Mouse (Mus musculus): Measurements from ENCODE around the gene Spata18.

Spata18 gene

GRCm38 (mm10) chr5:73666695-73667094, 15.5 kb downstream of the Spata18 start:
- DNase-seq (ENCODE audit: low read depth) = no peak

- no peak for DNase-seq (ENCODE audit: low read depth)
Observed at GRCm38 (mm10) chr5:73667877-73668276, 16.7 kb downstream of the Spata18 start.

- DNase-seq (ENCODE audit: low read depth) = no peak
Observed at GRCm38 (mm10) chr5:73669386-73669785, 18.2 kb downstream of the Spata18 start.

GRCm38 (mm10) chr5:73675604-73676003, 24.4 kb downstream of the Spata18 start:
- DNase-seq (ENCODE audit: low read depth) = no peak

GRCm38 (mm10) chr5:73676626-73677025, 25.4 kb downstream of the Spata18 start:
- no peak for DNase-seq (ENCODE audit: low read depth)

GRCm38 (mm10) chr5:73683221-73683620, 32.0 kb downstream of the Spata18 start:
- DNase-seq (ENCODE audit: low read depth) = no peak

GRCm38 (mm10) chr5:73683706-73684409, 32.7 kb downstream of the Spata18 start:
- DNase-seq (ENCODE audit: low read depth) = peak; percentile 48

- peak; percentile 73 for DNase-seq (ENCODE audit: low read depth)
Observed at GRCm38 (mm10) chr5:73686149-73686548, 35.0 kb downstream of the Spata18 start.

- DNase-seq (ENCODE audit: low read depth) = peak; percentile 48
Observed at GRCm38 (mm10) chr5:73688576-73688975, 37.4 kb downstream of the Spata18 start.

- no peak for DNase-seq (ENCODE audit: low read depth)
Observed at GRCm38 (mm10) chr5:73690146-73690545, 39.0 kb downstream of the Spata18 start.

- peak; percentile 26 for DNase-seq (ENCODE audit: low read depth)
Observed at GRCm38 (mm10) chr5:73691723-73692520, 40.7 kb downstream of the Spata18 start.

GRCm38 (mm10) chr5:73693778-73694177, 42.6 kb downstream of the Spata18 start:
- DNase-seq (ENCODE audit: low read depth) = no peak

GRCm38 (mm10) chr5:73694254-73695015, 43.3 kb downstream of the Spata18 start:
- no peak for DNase-seq (ENCODE audit: low read depth)

- no peak for DNase-seq (ENCODE audit: low read depth)
Observed at GRCm38 (mm10) chr5:73697700-73698099, 46.5 kb downstream of the Spata18 start.

- no peak for DNase-seq (ENCODE audit: low read depth)
Observed at GRCm38 (mm10) chr5:73701063-73701890, 50.1 kb downstream of the Spata18 start.

- DNase-seq (ENCODE audit: low read depth) = no peak
Observed at GRCm38 (mm10) chr5:73701946-73702710, 50.9 kb downstream of the Spata18 start.

- no peak for DNase-seq (ENCODE audit: low read depth)
Observed at GRCm38 (mm10) chr5:73703096-73703495, 51.9 kb downstream of the Spata18 start.

GRCm38 (mm10) chr5:73704263-73704662, 53.1 kb downstream of the Spata18 start:
- DNase-seq (ENCODE audit: low read depth) = no peak

- no peak for DNase-seq (ENCODE audit: low read depth)
Observed at GRCm38 (mm10) chr5:73704757-73705156, 53.6 kb downstream of the Spata18 start.

GRCm38 (mm10) chr5:73705290-73705689, 54.1 kb downstream of the Spata18 start:
- no peak for DNase-seq (ENCODE audit: low read depth)

GRCm38 (mm10) chr5:73712852-73713251, 61.7 kb downstream of the Spata18 start:
- no peak for DNase-seq (ENCODE audit: low read depth)
